Mouse (Mus musculus): ENCODE results near the gene Gm17660. TPM values are rescaled to one million over a fixed set of nuclear protein-coding genes. Genes with fewer than 3 reads are reported as not detected.

The Gm17660 gene
- polyA plus RNA-seq, 1 experiment = not detected

DNA sequence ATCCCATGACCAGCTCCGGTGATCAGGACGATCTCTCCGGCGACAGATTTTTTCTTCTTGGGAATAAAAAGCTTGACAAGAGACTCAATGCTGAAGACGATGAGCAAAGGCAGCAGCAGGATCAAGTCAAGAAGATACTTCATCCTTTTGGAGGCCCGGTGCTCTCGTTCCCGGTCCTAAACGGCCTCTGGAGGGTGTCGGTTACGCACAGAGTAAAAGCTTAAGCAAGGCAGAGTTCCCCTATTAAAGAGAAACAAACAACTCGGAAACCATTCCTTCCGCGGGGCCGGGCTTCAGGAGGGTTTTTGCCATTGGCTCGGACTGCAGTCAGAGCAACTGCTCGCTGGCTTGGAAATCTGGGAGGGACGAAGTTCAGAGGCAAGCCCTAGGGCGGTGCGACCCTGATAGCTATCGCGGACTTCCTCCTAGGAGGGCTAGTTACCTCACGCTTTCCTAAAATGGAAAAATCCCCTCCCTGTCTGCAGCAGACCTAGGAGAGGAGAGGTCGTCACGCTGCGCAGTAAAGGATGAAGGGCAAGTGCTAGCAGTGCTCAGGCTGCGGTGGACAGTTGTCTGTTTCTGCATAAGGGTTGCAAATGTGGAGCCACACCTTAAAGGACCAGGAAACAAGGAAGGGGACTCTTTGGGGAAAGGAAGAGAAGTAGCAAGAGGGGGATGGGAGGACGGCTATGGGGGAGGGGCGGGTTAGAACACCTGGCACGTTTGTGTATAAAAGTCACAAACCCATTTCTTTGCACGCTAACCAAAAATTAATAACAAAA lies 55.6 kb downstream of the Gm17660 start, which contains the start of gene Hsd17b11:
TSS of gene Hsd17b11 (minus strand) at position 323 of the 782 bp plus-strand sequence.
- under 1% methylated on average over 31 of the region's 31 CpGs for WGBS
- Histone ChIP-seq H3K4me1 (ENCODE audit: control insufficient read depth, insufficient read depth, low read length) (peaks cover 12% of the 10 kb centered on the region), H3K4me3 (ENCODE audit: insufficient read depth, low read depth, low read length) (peak within 1 kb of the TSS; percentile 64), H3K27ac (ENCODE audit: insufficient read depth, low read depth, low read length) (peak within 1 kb of the TSS; percentile 92)
- TF ChIP-seq POLR2A (IDR thresholded peaks at IDR 0.05; ENCODE audit: insufficient read depth, low read depth, low read length) = no peak; the same call in 1 of the 2 replicates
- no peak for TF ChIP-seq CTCF (IDR thresholded peaks at IDR 0.05; ENCODE audit: insufficient read depth, low read depth, low read length)

Other genes with a start within 250 kb of the Gm17660 start
- gene Klhl8, start 166.3 kb downstream of the Gm17660 start, polyA plus RNA-seq (2012; ENCODE audit: insufficient read depth, insufficient read length, low replicate concordance, missing spikeins) = not detected in 2 replicates
- gene Hsd17b13, start 100.2 kb downstream of the Gm17660 start, polyA plus RNA-seq (2012; ENCODE audit: insufficient read depth, insufficient read length, low replicate concordance, missing spikeins) = not detected in 2 replicates
- gene Hsd17b11, start 55.7 kb downstream of the Gm17660 start, polyA plus RNA-seq (2012; ENCODE audit: insufficient read depth, insufficient read length, low replicate concordance, missing spikeins) = not detected in 2 replicates
- gene Nudt9, start 31.3 kb downstream of the Gm17660 start, polyA plus RNA-seq (2012; ENCODE audit: insufficient read depth, insufficient read length, low replicate concordance, missing spikeins) = not detected in 2 replicates
- gene Sparcl1, start 36.1 kb upstream of the Gm17660 start, polyA plus RNA-seq (2012; ENCODE audit: insufficient read depth, insufficient read length, low replicate concordance, missing spikeins) = 627 and 723 TPM in 2 replicates
- gene Dspp, start 93.1 kb upstream of the Gm17660 start, polyA plus RNA-seq (2012; ENCODE audit: insufficient read depth, insufficient read length, low replicate concordance, missing spikeins) = not detected in 2 replicates
- gene Dmp1, start 125.0 kb upstream of the Gm17660 start, polyA plus RNA-seq (2012; ENCODE audit: insufficient read depth, insufficient read length, low replicate concordance, missing spikeins) = not detected in 2 replicates
- not detected in 2 replicates for gene Ibsp, start 221.6 kb upstream of the Gm17660 start, polyA plus RNA-seq (2012; ENCODE audit: insufficient read depth, insufficient read length, low replicate concordance, missing spikeins)
- not detected in 2 replicates for gene Mepe, start 247.7 kb upstream of the Gm17660 start, polyA plus RNA-seq (2012; ENCODE audit: insufficient read depth, insufficient read length, low replicate concordance, missing spikeins)

Data from olfactory bulb, adult 2 months (tissue).